Mouse (Mus musculus): ENCODE measurements around the gene Gm12166.

GRCm38 (mm10) chr11:46073850-46074688, 21.9 kb upstream of the Gm12166 start:
- TF ChIP-seq CTCF (IDR thresholded peaks at IDR 0.05; ENCODE audit: control insufficient read depth, insufficient read depth, low read length) (no peak), POLR2A (IDR thresholded peaks at IDR 0.05; ENCODE audit: borderline replicate concordance, control insufficient read depth, low read depth, low read length) (no peak)

Measured in bone marrow, adult 2 months (tissue).